Mouse (Mus musculus) myocyte (in vitro differentiated cells): ENCODE data around the gene Rps6kb2. TPM values are rescaled to one million over a fixed set of nuclear protein-coding genes. Genes with fewer than 3 reads are reported as not detected.
A peak's percentile ranks its signal among the peaks of the same experiment; 100 is the strongest.

Experiments
- H3K27me3 ChIP-seq: one replicate; pipeline ENCODE4 v1.6.1; 2011; ENCODE audit not compliant: control insufficient read depth, insufficient read depth, insufficient read length
- H3K36me3 ChIP-seq: one replicate; pipeline ENCODE4 v1.6.1; 2011; ENCODE audit not compliant: control insufficient read depth, insufficient read depth
- H3K4me2 ChIP-seq: one replicate; pipeline ENCODE4 v1.6.1; 2011; ENCODE audit warnings: low read depth, control low read depth
- H3K4me3 ChIP-seq: one replicate; pipeline ENCODE4 v1.5.1; 2011; ENCODE audit warnings: mild to moderate bottlenecking, control low read depth, moderate library complexity
- H3K79me2 ChIP-seq: one replicate; pipeline ENCODE4 v1.6.1; 2011; ENCODE audit not compliant: control insufficient read depth, insufficient read depth
- H3ac ChIP-seq: one replicate; pipeline ENCODE4 v1.6.1; 2011; ENCODE audit not compliant: control insufficient read depth, insufficient read length
- CEBPB ChIP-seq: IDR thresholded peaks from 2 replicates; pipeline ENCODE4 v1.6.1; 2011; ENCODE audit warnings: mild to moderate bottlenecking, moderate library complexity; ENCODE audit not compliant: poor library complexity, insufficient read depth, severe bottlenecking
- E2F4 ChIP-seq: IDR thresholded peaks from one replicate; pipeline ENCODE4 v1.6.1; 2011; ENCODE audit warnings: mild to moderate bottlenecking, control low read depth, moderate library complexity; ENCODE audit not compliant: insufficient read depth
- MAX ChIP-seq: IDR thresholded peaks from one replicate; pipeline ENCODE4 v1.6.1; 2011; ENCODE audit warnings: low read depth, mild to moderate bottlenecking, control low read depth
- MYOD1 ChIP-seq, 3 experiments: IDR thresholded peaks; one replicate each; pipeline ENCODE4 v1.6.1; 2011; ENCODE audit warnings: control low read depth in 2 of 3, low read depth in 2 of 3, mild to moderate bottlenecking in 2 of 3, moderate library complexity in 1 of 3; ENCODE audit not compliant: insufficient read length in 2 of 3, control insufficient read depth in 1 of 3
- MYOG ChIP-seq, 3 experiments: IDR thresholded peaks; one replicate each; pipeline ENCODE4 v1.6.1; 2011; ENCODE audit warnings: control low read depth in 2 of 3, low read depth in 2 of 3, mild to moderate bottlenecking in 2 of 3; ENCODE audit not compliant: insufficient read length in 2 of 3, control insufficient read depth in 1 of 3, insufficient read depth in 1 of 3
- POLR2A ChIP-seq: IDR thresholded peaks from one replicate; pipeline ENCODE4 v1.6.1; 2011; ENCODE audit warnings: low read depth, mild to moderate bottlenecking, control low read depth, moderate library complexity; ENCODE audit not compliant: insufficient read length
- POLR2AphosphoS2 ChIP-seq: IDR thresholded peaks from one replicate; pipeline ENCODE4 v1.6.1; 2011; ENCODE audit warnings: low read depth, control low read depth; ENCODE audit not compliant: insufficient read length
- REST ChIP-seq: IDR thresholded peaks from one replicate; pipeline ENCODE4 v1.6.1; 2011; ENCODE audit warnings: mild to moderate bottlenecking, control low read depth, moderate library complexity; ENCODE audit not compliant: insufficient read depth, insufficient read length
- SRF ChIP-seq: IDR thresholded peaks from one replicate; pipeline ENCODE4 v1.6.1; 2011; ENCODE audit warnings: low read depth; ENCODE audit not compliant: control insufficient read depth, insufficient read length
- TCF12 ChIP-seq: IDR thresholded peaks from one replicate; pipeline ENCODE4 v1.6.1; 2011; ENCODE audit warnings: mild to moderate bottlenecking, control low read depth; ENCODE audit not compliant: poor library complexity, insufficient read depth, severe bottlenecking
- TCF3 ChIP-seq: IDR thresholded peaks from one replicate; pipeline ENCODE4 v1.6.1; 2011; ENCODE audit warnings: low read depth, control low read depth; ENCODE audit not compliant: insufficient read length
- USF1 ChIP-seq: IDR thresholded peaks from one replicate; pipeline ENCODE4 v1.6.1; 2011; ENCODE audit warnings: low read depth, mild to moderate bottlenecking, control low read depth, moderate library complexity
- polyA plus RNA-seq: library from polyadenylated mRNA; unstranded; fragments of >200 nt; fragmentation: generic; extraction: Trizol; gene quantifications from one replicate; pipeline ENCODE4 v1.2.1, GENCODE M21; 2012; ENCODE audit warnings: missing spikeins

Gene Rps6kb2
- polyA plus RNA-seq, 1 experiment = 42.0 TPM

DNA sequence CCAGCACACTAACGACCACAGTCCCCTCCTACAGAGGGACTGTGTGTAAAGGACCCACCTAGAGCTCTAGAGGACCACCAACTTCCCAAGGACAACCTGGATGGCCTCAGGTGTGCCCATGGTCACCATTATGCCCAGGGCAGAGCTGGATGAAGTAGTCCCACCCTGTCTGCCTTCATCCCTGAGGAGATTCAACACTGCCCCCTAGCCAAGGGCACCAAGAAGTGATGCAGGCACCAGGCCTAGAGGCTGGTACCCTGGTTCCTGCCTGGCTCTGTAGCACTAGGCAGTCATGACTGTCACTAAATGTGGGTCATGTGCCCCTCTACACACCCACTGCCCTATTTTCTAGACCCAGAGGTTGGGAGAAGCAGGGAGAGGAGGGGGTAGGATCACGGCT, 31.4 kb downstream of the Rps6kb2 start:
- TF ChIP-seq POLR2AphosphoS2 (no peak), MAX (no peak), TCF12 (no peak), SRF (no peak), E2F4 (no peak), POLR2A (no peak), TCF3 (no peak), MYOG (IDR thresholded peaks at IDR 0.05; ENCODE audit: control insufficient read depth in 1 of 3, insufficient read depth in 1 of 3, insufficient read length in 2 of 3, low read depth in 2 of 3) (no peak), USF1 (no peak), REST (no peak), MYOD1 (IDR thresholded peaks at IDR 0.05; ENCODE audit: control insufficient read depth in 1 of 3, insufficient read length in 2 of 3, low read depth in 2 of 3) (no peak), CEBPB (no peak)
- H3K4me2 ChIP-seq = no peak overlapping the region
- peaks cover 10% of the 10 kb centered on the region for H3K79me2 ChIP-seq
- H3K27me3 ChIP-seq = no peaks in the 10 kb centered on the region
- H3ac ChIP-seq = no peak overlapping the region
- H3K4me3 ChIP-seq = no peak overlapping the region
- H3K36me3 ChIP-seq = peaks cover 18% of the 10 kb centered on the region

DNA sequence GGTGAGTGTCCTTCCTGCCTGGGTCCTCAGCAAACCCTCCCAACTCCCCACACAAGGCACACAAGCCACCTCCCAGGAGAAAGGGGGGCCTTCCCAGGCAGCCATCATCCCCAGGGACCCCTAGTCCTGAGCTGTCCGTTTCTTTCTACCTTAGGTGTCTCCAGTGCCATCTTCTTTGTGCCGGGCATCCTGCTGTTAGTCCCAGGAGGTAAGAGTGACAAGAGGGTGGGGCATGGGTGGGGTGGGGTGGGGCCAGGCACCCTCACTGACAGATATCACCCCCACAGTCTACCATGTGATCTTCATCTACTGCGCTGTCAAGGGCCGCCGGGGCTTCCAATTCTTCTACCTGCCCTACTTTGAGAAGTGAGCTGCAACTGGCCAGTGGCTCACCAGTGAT, 32.1 kb downstream of the Rps6kb2 start:
- Histone ChIP-seq H3K79me2 (peaks cover 15% of the 10 kb centered on the region), H3K4me2 (no peak overlapping the region), H3K4me3 (no peak overlapping the region), H3K36me3 (peaks cover 18% of the 10 kb centered on the region), H3K27me3 (no peaks in the 10 kb centered on the region), H3ac (no peak overlapping the region)
- TF ChIP-seq MAX (no peak), TCF12 (no peak), USF1 (no peak), MYOD1 (IDR thresholded peaks at IDR 0.05; ENCODE audit: control insufficient read depth in 1 of 3, insufficient read length in 2 of 3, low read depth in 2 of 3) (no peak), SRF (no peak), CEBPB (no peak), POLR2AphosphoS2 (no peak), MYOG (IDR thresholded peaks at IDR 0.05; ENCODE audit: control insufficient read depth in 1 of 3, insufficient read depth in 1 of 3, insufficient read length in 2 of 3, low read depth in 2 of 3) (no peak), REST (no peak), E2F4 (no peak), POLR2A (no peak), TCF3 (no peak)

DNA sequence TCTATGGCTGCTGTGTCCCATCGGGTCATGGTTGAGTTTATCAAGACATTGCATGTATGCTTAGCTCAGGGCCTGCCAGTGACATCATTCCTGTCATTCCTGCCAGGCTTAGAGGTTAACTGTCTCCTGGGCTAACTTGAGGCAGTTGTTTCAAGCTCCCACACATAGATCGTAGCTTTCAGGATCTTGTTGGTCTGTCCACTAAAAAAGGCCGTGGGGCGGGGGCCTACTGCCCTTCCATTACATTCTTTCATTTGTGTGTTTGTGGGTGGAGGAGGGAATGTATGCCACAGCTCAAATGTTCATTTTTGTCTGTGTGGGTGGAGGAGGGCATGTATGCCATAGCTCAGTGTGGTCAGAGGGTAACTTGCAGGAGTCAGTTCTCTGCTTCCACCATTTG, 33.0 kb downstream of the Rps6kb2 start:
- no peak overlapping the region for H3K4me3 ChIP-seq
- peaks cover 17% of the 10 kb centered on the region for H3K79me2 ChIP-seq
- no peak for TF ChIP-seq TCF3
- no peak for TF ChIP-seq SRF
- TF ChIP-seq MAX = no peak
- no peak for TF ChIP-seq MYOD1 (IDR thresholded peaks at IDR 0.05; ENCODE audit: control insufficient read depth in 1 of 3, insufficient read length in 2 of 3, low read depth in 2 of 3)
- TF ChIP-seq E2F4 = no peak
- no peak for TF ChIP-seq POLR2AphosphoS2
- peak overlapping the region; percentile 48 for H3K4me2 ChIP-seq
- no peaks in the 10 kb centered on the region for H3K27me3 ChIP-seq
- no peak overlapping the region for H3ac ChIP-seq
- peaks cover 18% of the 10 kb centered on the region for H3K36me3 ChIP-seq

DNA sequence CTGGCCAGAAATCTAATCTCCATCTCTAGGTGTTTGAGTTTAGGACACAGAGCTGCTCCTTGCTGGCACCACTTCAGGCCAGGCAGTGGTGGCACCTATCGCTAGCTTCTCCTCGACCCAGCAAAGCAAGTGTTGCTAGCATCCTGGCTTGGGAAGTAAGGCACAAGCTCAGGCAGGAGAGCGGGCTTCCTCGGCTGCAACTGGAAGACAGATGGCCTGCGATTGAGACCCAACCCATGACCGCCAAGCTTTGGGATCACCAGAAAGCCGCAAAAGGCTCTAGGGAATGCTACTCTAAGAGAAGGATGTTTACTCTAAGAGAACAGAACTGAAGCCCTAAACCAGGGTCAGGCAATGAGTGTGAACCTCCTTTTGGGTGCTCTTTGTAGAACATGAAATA, 33.7 kb downstream of the Rps6kb2 start:
- Histone ChIP-seq H3ac (no peak overlapping the region), H3K4me2 (peak overlapping the region; percentile 48), H3K27me3 (no peaks in the 10 kb centered on the region), H3K79me2 (peaks cover 17% of the 10 kb centered on the region), H3K36me3 (peaks cover 18% of the 10 kb centered on the region), H3K4me3 (no peak overlapping the region)
- no peak for TF ChIP-seq POLR2AphosphoS2
- TF ChIP-seq CEBPB = no peak
- TF ChIP-seq REST = no peak
- no peak for TF ChIP-seq USF1
- no peak for TF ChIP-seq TCF3
- no peak for TF ChIP-seq E2F4
- no peak for TF ChIP-seq MYOG (IDR thresholded peaks at IDR 0.05; ENCODE audit: control insufficient read depth in 1 of 3, insufficient read depth in 1 of 3, insufficient read length in 2 of 3, low read depth in 2 of 3)
- no peak for TF ChIP-seq POLR2A
- no peak for TF ChIP-seq MYOD1 (IDR thresholded peaks at IDR 0.05; ENCODE audit: control insufficient read depth in 1 of 3, insufficient read length in 2 of 3, low read depth in 2 of 3)
- no peak for TF ChIP-seq TCF12
- TF ChIP-seq SRF = no peak
